Mouse (Mus musculus): ENCODE measurements around the gene F930015N05Rik. TPM values are rescaled to one million over a fixed set of nuclear protein-coding genes. Genes with fewer than 3 reads are reported as not detected.

F930015N05Rik gene
- total RNA-seq, 2 experiments from 2014 or later: 0.31 TPM; not detected in 1

- intact Hi-C loops (cut with DNase I): no loop called here
- no peak for DNase-seq (ENCODE audit: low spot score in 2 of 2)
These were observed 39.5 kb downstream of the F930015N05Rik start for GRCm38 (mm10) chr11:64396949-64397348.

DNA sequence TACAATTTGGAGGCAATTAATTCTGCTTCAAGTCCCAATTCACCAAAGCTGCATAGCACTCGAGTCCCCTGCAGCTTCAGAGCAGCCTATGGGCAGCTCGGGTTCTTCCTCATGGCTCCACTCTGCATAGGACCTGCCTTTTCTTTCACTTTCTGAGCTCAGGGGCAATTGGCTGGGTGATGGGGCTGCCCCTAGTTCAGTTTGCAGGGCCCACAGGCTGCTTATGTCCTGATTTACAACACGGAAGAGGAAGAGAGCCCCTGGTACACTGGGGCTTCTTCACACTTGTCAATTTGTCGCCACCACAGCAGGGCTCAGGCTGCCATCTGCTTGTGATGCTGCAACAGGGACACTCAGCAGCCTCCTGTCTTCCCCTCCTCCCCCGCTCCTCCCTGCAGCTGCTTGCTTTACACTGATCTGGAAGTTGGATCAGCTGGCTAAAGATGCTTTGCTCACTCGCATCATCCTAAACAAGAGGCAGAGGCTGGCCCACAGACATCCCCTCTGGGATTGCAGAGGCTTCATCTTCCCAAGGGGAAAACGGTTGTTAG is 40.0 kb downstream of the F930015N05Rik start:
- intact Hi-C loops (cut with DNase I): no loop called here
- peak; percentile 74 to 90 for DNase-seq (ENCODE audit: low spot score in 2 of 2)

- no peak for DNase-seq (ENCODE audit: low spot score in 2 of 2)
These were observed 50.1 kb downstream of the F930015N05Rik start for GRCm38 (mm10) chr11:64386333-64386732.

More at GRCm38 (mm10) chr11:64386333-64386732, 50.1 kb downstream of the F930015N05Rik start:
- intact Hi-C loops (cut with DNase I): no loop called here

Other genes with a start within 250 kb of the F930015N05Rik start
- gene Hs3st3a1, start 1.3 kb downstream of the F930015N05Rik start, total RNA-seq (2021): under 1 TPM; 0.44 to 0.55 TPM